Mouse (Mus musculus) ES-E14 (cell line): ENCODE data around the gene Apba2. TPM values are rescaled to one million over a fixed set of nuclear protein-coding genes. Genes with fewer than 3 reads are reported as not detected.

Experiments
- DNase-seq: peaks from one replicate; pipeline ENCODE4 v3.0.0-alpha.2; 2013; ENCODE audit warnings: low read depth, low spot score
- H3K27ac ChIP-seq: 2 replicates; pipeline ENCODE4 v1.5.1; 2012; ENCODE audit warnings: low read depth, mild to moderate bottlenecking, low read length, moderate library complexity, mixed read lengths; ENCODE audit not compliant: poor library complexity, insufficient read depth, severe bottlenecking
- H3K36me3 ChIP-seq: 2 replicates; pipeline ENCODE4 v1.6.1; 2012; ENCODE audit warnings: mild to moderate bottlenecking, low read length, moderate library complexity, mixed read lengths; ENCODE audit not compliant: control insufficient read depth, poor library complexity, insufficient read depth, severe bottlenecking
- H3K4me1 ChIP-seq, 2 experiments: fragments of 150-350 bp in 1 of 2; sonication (generic) in 1 of 2; 2 replicates each; pipeline ENCODE4 v1.6.1; 2012; ENCODE audit warnings: low read length in 2 of 2, mild to moderate bottlenecking in 1 of 2, mixed read lengths in 1 of 2; ENCODE audit not compliant: control insufficient read depth in 2 of 2, insufficient read depth in 2 of 2, poor library complexity in 1 of 2
- H3K4me3 ChIP-seq, 2 experiments: fragments of 150-350 bp in 1 of 2; sonication (generic) in 1 of 2; 2 replicates each; pipeline ENCODE4 v1.5.1; 2012; ENCODE audit warnings: low read length in 2 of 2, low read depth in 1 of 2, mild to moderate bottlenecking in 1 of 2, mixed read lengths in 1 of 2; ENCODE audit not compliant: insufficient read depth in 1 of 2, poor library complexity in 1 of 2, severe bottlenecking in 1 of 2
- H3K9ac ChIP-seq: 2 replicates; pipeline ENCODE4 v1.6.1; 2012; ENCODE audit warnings: low read depth, mild to moderate bottlenecking, low read length, mixed read lengths; ENCODE audit not compliant: poor library complexity, insufficient read depth, severe bottlenecking
- H3K9me3 ChIP-seq: fragments of 150-350 bp; sonication (generic); 2 replicates; pipeline ENCODE4 v1.6.1; 2012; ENCODE audit warnings: low read depth, mild to moderate bottlenecking, low read length; ENCODE audit not compliant: control insufficient read depth, insufficient read depth
- CHD2 ChIP-seq: IDR thresholded peaks from 2 replicates; pipeline ENCODE4 v1.6.1; 2014; ENCODE audit warnings: mild to moderate bottlenecking, low read depth, low read length, inconsistent platforms
- HCFC1 ChIP-seq: IDR thresholded peaks from 2 replicates; pipeline ENCODE4 v1.6.1; 2012; ENCODE audit warnings: low read length, inconsistent platforms, borderline replicate concordance; ENCODE audit not compliant: insufficient read depth
- MAFK ChIP-seq: IDR thresholded peaks from 2 replicates; pipeline ENCODE4 v1.6.1; 2014; ENCODE audit warnings: mild to moderate bottlenecking, low read depth, low read length, inconsistent platforms; ENCODE audit not compliant: insufficient read depth
- ZC3H11A ChIP-seq: IDR thresholded peaks from 2 replicates; pipeline ENCODE4 v1.6.1; 2012; ENCODE audit warnings: low read depth, mild to moderate bottlenecking, inconsistent platforms, low read length, borderline replicate concordance
- ZNF384 ChIP-seq: IDR thresholded peaks from 2 replicates; pipeline ENCODE4 v1.6.1; 2012; ENCODE audit warnings: low read depth, low read length, inconsistent platforms
- in situ Hi-C, 2 experiments: fragments of 600-800 bp; cut with MboI; formaldehyde crosslinking; loops; one replicate each; pipeline ENCODE4 v1.15.1; 2025; ENCODE audit warnings: low sequenced_read_pairs in 2 of 2, inconsistent platforms in 1 of 2; ENCODE audit not compliant: unreplicated experiment in 2 of 2
- total RNA-seq: library from RNA; depleted of rRNA; stranded (reverse); fragments of 300-350 nt; gene quantifications from 2 replicates; pipeline ENCODE4 v1.2.3, GENCODE M21; 2012

Apba2 gene
- total RNA-seq, 1 experiment, result 1.7 TPM

DNA sequence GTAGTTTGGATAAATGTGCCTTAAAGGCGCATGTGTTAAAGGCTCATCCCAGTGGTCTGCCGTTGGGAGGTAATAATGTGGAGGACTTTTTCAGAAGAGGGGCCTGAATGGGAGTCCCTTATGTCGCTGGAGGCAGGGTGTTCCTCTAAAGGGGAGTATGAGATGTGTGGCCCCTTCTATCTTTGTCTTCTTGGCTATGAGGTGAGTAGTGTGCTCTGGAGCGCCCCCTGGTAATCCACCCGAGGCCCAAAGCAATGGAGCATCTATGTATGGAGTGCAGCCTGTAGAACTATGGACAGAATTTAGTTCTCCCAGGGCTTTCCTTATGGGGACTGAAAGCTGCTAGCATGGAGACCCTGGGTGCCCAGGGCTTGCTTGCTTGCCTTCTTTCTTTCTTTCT lies 18.0 kb downstream of the Apba2 start:
- DNase-seq, result no peak
- in situ Hi-C loops, result no loop called here
- Histone ChIP-seq H3K9ac (no peak overlapping the region), H3K36me3 (no peaks in the 10 kb centered on the region), H3K27ac (no peak overlapping the region), H3K4me1 (no peaks in the 10 kb centered on the region), H3K9me3 (no peaks in the 10 kb centered on the region), H3K4me3 (no peak overlapping the region)
- TF ChIP-seq ZC3H11A (no peak), ZNF384 (no peak), CHD2 (no peak), HCFC1 (no peak)

DNA sequence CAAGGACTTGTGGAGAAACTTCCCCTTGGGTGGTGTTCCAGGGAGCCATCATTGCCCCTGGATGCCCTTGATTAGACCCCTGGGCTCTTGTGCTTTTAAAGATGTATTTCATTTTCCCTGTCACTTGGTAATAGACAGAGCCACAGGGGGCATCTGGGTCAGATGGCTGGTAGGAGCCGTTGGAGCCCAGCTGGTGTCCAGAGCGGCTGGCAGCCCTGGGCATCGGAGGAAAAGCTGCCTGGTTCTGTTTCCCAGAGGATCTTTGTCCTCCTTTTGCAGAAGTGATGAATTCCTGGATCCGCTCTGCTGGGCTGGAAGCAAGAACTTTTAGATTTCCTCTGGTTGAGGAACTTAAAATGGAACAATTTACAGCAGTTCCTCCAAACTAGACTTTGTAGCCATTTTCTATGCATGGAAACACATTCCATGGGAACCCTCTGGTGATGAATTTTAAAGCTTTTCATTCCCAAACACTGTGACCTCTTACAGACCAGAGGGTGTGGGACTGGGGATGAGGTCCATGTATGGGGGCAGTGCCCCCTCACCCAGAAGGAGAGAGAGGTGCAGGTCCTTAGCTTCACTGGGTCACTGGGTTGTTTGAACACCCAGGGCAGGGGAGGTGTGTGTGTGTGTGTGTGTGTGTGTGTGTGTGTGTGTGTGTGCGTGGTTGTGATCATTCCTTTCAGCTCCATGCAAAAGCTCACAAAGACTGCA lies 20.3 kb downstream of the Apba2 start:
- in situ Hi-C loops, result no loop called here
- no peak for DNase-seq
- Histone ChIP-seq H3K27ac (no peak overlapping the region), H3K4me1 (no peaks in the 10 kb centered on the region), H3K9ac (no peak overlapping the region), H3K4me3 (no peak overlapping the region), H3K36me3 (no peaks in the 10 kb centered on the region), H3K9me3 (no peaks in the 10 kb centered on the region)
- TF ChIP-seq ZNF384, result no peak
- TF ChIP-seq CHD2, result no peak
- no peak for TF ChIP-seq ZC3H11A
- no peak for TF ChIP-seq HCFC1
- no peak for TF ChIP-seq MAFK

DNA sequence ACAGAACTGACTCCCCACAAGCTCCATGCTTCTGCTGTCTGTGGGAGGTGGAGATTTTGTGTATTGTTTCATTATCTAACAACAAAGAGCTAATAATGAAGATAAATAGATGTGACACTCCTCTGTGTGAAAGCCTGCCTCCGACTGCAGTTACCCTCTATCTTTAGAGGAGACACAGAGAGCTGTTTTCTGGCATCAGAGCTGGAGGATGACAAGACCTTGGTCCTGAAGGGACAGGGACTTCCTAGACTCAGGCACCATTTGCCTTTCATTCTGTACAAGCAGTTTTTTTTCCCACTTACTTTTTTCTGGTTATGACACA lies 20.9 kb downstream of the Apba2 start:
- no peak overlapping the region for H3K27ac ChIP-seq
- H3K9me3 ChIP-seq, result no peaks in the 10 kb centered on the region
- no peaks in the 10 kb centered on the region for H3K36me3 ChIP-seq
- H3K4me1 ChIP-seq, result no peaks in the 10 kb centered on the region
- H3K9ac ChIP-seq, result no peak overlapping the region
- in situ Hi-C loops, result no loop called here
- DNase-seq, result no peak
- TF ChIP-seq MAFK (no peak), CHD2 (no peak), ZNF384 (no peak), ZC3H11A (no peak), HCFC1 (no peak)
- H3K4me3 ChIP-seq, result no peak overlapping the region

DNA sequence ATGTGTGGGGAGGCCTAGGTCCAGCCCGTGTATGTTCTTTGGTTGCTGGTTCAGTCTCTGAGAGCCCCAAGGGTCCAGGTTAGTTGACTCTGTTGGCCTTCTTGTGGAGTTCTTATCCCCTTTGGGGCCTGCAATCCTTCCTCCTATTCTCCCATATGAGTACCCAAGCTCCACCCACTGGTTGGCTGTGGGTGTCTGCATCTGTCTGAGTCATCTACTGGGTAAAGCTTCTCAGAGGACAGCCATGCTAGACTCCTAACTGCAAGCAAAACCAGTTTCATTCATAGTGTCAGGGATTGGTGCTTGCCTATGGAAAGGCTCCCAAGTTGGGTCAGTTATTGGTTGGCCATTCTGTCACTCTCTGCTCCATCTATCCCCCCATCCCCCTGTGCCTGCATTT lies 29.8 kb downstream of the Apba2 start:
- no peak overlapping the region for H3K27ac ChIP-seq
- H3K36me3 ChIP-seq, result no peaks in the 10 kb centered on the region
- in situ Hi-C loops, result no loop called here
- H3K9me3 ChIP-seq, result no peaks in the 10 kb centered on the region
- no peaks in the 10 kb centered on the region for H3K4me1 ChIP-seq
- TF ChIP-seq CHD2 (no peak), MAFK (no peak), ZC3H11A (no peak), ZNF384 (no peak), HCFC1 (no peak)
- no peak overlapping the region for H3K9ac ChIP-seq
- H3K4me3 ChIP-seq, result no peak overlapping the region
- no peak for DNase-seq

DNA sequence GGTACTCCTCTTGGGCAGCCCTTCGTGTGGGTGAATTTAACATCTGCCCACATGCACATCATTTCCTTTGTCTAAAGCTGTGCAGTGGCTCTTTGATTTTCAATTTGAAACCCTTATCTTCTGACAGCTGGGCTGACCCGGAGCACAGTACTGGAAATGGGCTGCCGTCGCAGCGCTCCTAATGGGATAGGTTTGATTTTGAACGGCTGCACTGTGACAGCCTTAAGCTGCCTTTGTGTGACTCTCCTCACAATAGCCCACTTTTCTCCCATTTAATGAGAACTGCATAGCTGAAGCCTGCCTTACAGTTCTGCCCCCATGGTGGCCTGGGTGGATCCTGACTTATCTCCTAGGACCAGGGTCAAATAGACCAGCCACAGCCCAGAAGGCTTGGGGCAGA lies 31.9 kb downstream of the Apba2 start:
- H3K4me1 ChIP-seq, result no peaks in the 10 kb centered on the region
- no peak overlapping the region for H3K9ac ChIP-seq
- no peak overlapping the region for H3K4me3 ChIP-seq
- DNase-seq, result no peak
- no peaks in the 10 kb centered on the region for H3K36me3 ChIP-seq
- H3K27ac ChIP-seq, result no peak overlapping the region
- H3K9me3 ChIP-seq, result no peaks in the 10 kb centered on the region
- TF ChIP-seq MAFK (no peak), HCFC1 (no peak), ZC3H11A (no peak), ZNF384 (no peak), CHD2 (no peak)
- in situ Hi-C loops, result no loop called here
